Comparison of ENCODE assay signal across 32 mouse cellular contexts in the genomic region with DNA sequence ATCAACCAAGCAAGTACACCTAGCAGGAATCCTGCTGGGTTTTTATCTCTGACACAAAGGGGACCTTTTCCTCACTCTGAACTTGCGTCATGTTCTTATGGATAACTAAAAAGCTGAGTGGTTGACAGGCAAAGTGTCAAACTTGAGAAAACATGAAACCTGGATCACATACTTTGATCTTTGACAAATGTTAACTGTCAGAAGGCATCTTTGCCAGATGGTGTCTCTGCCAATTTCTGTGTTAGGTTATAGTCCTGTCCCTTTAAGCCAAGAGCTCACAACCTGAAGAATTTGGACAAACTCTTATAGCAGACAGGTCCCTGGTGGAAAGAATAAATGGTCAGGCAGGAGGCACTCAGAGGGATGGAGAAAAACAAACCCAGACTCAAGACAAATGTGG.
"Had no signal": no experiment of that assay in that cellular context is flagged by ENCODE, and none has a peak within 500 bp of the region (broad histone marks: within the 10 kb centered on the region; RNA-seq: fewer than 3 reads in every experiment).

No protein-coding gene starts in this region.

- H3K36me3 ChIP-seq: limb, embryonic 10.5 days; limb, embryonic 12.5 days; limb, embryonic 13.5 days; limb, embryonic 15.5 days; liver, embryonic 12.5 days; liver, embryonic 13.5 days; liver, embryonic 15.5 days; lung, embryonic 15.5 days; midbrain, embryonic 10.5 days; midbrain, embryonic 12.5 days; midbrain, embryonic 13.5 days; midbrain, embryonic 15.5 days; neural tube, embryonic 12.5 days; neural tube, embryonic 13.5 days had no signal

- H3K4me2 ChIP-seq: limb, embryonic 12.5 days; limb, embryonic 13.5 days; limb, embryonic 15.5 days; liver, embryonic 12.5 days; liver, embryonic 13.5 days; liver, embryonic 15.5 days; lung, embryonic 14.5 days; lung, embryonic 15.5 days; midbrain, embryonic 11.5 days; midbrain, embryonic 12.5 days; midbrain, embryonic 13.5 days; midbrain, embryonic 15.5 days; neural tube, embryonic 12.5 days; neural tube, embryonic 13.5 days had no signal

- DNase-seq: left cerebral cortex, postnatal 4 days; liver; liver, embryonic 13.5 days; liver, postnatal 0 days; lung, adult 18-20 months; lung, adult 2 months; lung, embryonic 14.5 days; lung, postnatal 10 days; lung, postnatal 14 days; lung, postnatal 36 days; lung, postnatal 4 days; midbrain, embryonic 14.5 days had no signal

- H3K9ac ChIP-seq: limb, embryonic 12.5 days; limb, embryonic 13.5 days; limb, embryonic 15.5 days; liver, embryonic 12.5 days; liver, embryonic 13.5 days; liver, embryonic 14.5 days; liver, embryonic 15.5 days; liver, postnatal 0 days; lung, embryonic 14.5 days; lung, embryonic 15.5 days; midbrain, embryonic 12.5 days; midbrain, embryonic 13.5 days; midbrain, embryonic 15.5 days; neural tube, embryonic 12.5 days; neural tube, embryonic 13.5 days had no signal

- H3K4me3 ChIP-seq: limb, embryonic 10.5 days; limb, embryonic 12.5 days; limb, embryonic 13.5 days; limb, embryonic 15.5 days; liver, embryonic 12.5 days; liver, embryonic 13.5 days; liver, embryonic 15.5 days; lung, embryonic 15.5 days; megakaryocyte, embryonic 14.5 days; midbrain, embryonic 10.5 days; midbrain, embryonic 12.5 days; midbrain, embryonic 13.5 days; midbrain, embryonic 15.5 days; myocyte; neural tube, embryonic 12.5 days; neural tube, embryonic 13.5 days had no signal

- H3K27ac ChIP-seq: limb, embryonic 10.5 days; limb, embryonic 12.5 days; limb, embryonic 13.5 days; limb, embryonic 15.5 days; liver, embryonic 12.5 days; liver, embryonic 13.5 days; liver, embryonic 14.5 days; liver, embryonic 15.5 days; lung, embryonic 15.5 days; macrophage; midbrain, embryonic 10.5 days; midbrain, embryonic 12.5 days; midbrain, embryonic 13.5 days; midbrain, embryonic 15.5 days; neural tube, embryonic 12.5 days; neural tube, embryonic 13.5 days had no signal

- H3K27me3 ChIP-seq: limb, embryonic 12.5 days; limb, embryonic 13.5 days; limb, embryonic 15.5 days; liver, embryonic 12.5 days; liver, embryonic 13.5 days; liver, embryonic 15.5 days; lung, embryonic 15.5 days; megakaryocyte, embryonic 14.5 days; midbrain, embryonic 12.5 days; midbrain, embryonic 13.5 days; midbrain, embryonic 15.5 days; neural tube, embryonic 12.5 days; neural tube, embryonic 13.5 days had no signal

- H3K9me3 ChIP-seq: lung, embryonic 15.5 days had no signal

- ATAC-seq: liver, embryonic 12.5 days; liver, postnatal 0 days; lung, postnatal 0 days; midbrain, embryonic 13.5 days; midbrain, embryonic 15.5 days; midbrain, embryonic 16.5 days had no signal
